Mouse (Mus musculus) spleen, adult 2 months (tissue): ENCODE results near the gene Dll1. TPM values are rescaled to one million over a fixed set of nuclear protein-coding genes. Genes with fewer than 3 reads are reported as not detected.
A peak's percentile ranks its signal among the peaks of the same experiment; 100 is the strongest.

Source experiments
- DNase-seq, 2 experiments: peaks; one replicate each; pipeline versions ENCODE4 v3.0.0 to v3.0.0-alpha.2; 2012 to 2021; ENCODE audit warnings: low spot score in 2 of 2, low read depth in 1 of 2
- H3K27ac ChIP-seq: fragments of 200-500 bp; 2 replicates; pipeline ENCODE4 v1.5.1; 2012; ENCODE audit warnings: low read length, inconsistent platforms; ENCODE audit not compliant: insufficient read depth
- H3K27me3 ChIP-seq: fragments of 200-500 bp; 2 replicates; pipeline ENCODE4 v1.6.1; 2012; ENCODE audit warnings: mild to moderate bottlenecking, moderate library complexity, low read length, inconsistent platforms; ENCODE audit not compliant: control insufficient read depth, insufficient read depth
- H3K36me3 ChIP-seq: fragments of 200-500 bp; 2 replicates; pipeline ENCODE4 v1.6.1; 2012; ENCODE audit warnings: mild to moderate bottlenecking, low read length, inconsistent platforms; ENCODE audit not compliant: control insufficient read depth, insufficient read depth
- H3K4me1 ChIP-seq: fragments of 200-500 bp; 2 replicates; pipeline ENCODE4 v1.6.1; 2011; ENCODE audit warnings: inconsistent platforms; ENCODE audit not compliant: control insufficient read depth, insufficient read depth, insufficient read length
- H3K4me3 ChIP-seq: fragments of 200-500 bp; 2 replicates; pipeline ENCODE4 v1.5.1; 2011; ENCODE audit warnings: mild to moderate bottlenecking, inconsistent platforms; ENCODE audit not compliant: insufficient read depth, insufficient read length; ENCODE audit errors: extremely low read depth
- CTCF ChIP-seq: fragments of 200-500 bp; IDR thresholded peaks from 2 replicates; pipeline ENCODE4 v1.5.1; 2011; ENCODE audit warnings: mild to moderate bottlenecking, inconsistent platforms; ENCODE audit not compliant: insufficient read depth, insufficient read length, insufficient replicate concordance; ENCODE audit errors: extremely low read depth
- POLR2A ChIP-seq: fragments of 200-500 bp; IDR thresholded peaks from 2 replicates; pipeline ENCODE4 v1.6.1; 2011; ENCODE audit warnings: low read depth, low read length, inconsistent platforms
- WGBS: fragments of 180-500 bp; shearing (Covaris S2); methylation state at CpG from one replicate; pipeline ENCODE4 v1.1.7; 2018; 5-methylcytosine and 5-hydroxymethylcytosine counted together
- polyA plus RNA-seq: library from polyadenylated mRNA; depleted of rRNA; stranded (reverse); fragments of >200 nt; gene quantifications from 2 replicates; pipeline ENCODE4 v1.2.3, GENCODE M21; 2012

The Dll1 gene
- polyA plus RNA-seq, 1 experiment = 49.3 TPM

- Histone ChIP-seq H3K27me3 (peaks cover 21% of the 10 kb centered on the region), H3K36me3 (no peaks in the 10 kb centered on the region), H3K4me1 (peaks cover 9% of the 10 kb centered on the region), H3K4me3 (no peak overlapping the region; the same call in 1 of the 2 replicates), H3K27ac (no peak overlapping the region)
- DNase-seq = no peak
- WGBS = 29% methylated on average over 17 of the region's 17 CpGs
- TF ChIP-seq CTCF (no peak), POLR2A (no peak)
Observed at GRCm38 (mm10) chr17:15379741-15380526, 3.3 kb upstream of the Dll1 start.

DNA sequence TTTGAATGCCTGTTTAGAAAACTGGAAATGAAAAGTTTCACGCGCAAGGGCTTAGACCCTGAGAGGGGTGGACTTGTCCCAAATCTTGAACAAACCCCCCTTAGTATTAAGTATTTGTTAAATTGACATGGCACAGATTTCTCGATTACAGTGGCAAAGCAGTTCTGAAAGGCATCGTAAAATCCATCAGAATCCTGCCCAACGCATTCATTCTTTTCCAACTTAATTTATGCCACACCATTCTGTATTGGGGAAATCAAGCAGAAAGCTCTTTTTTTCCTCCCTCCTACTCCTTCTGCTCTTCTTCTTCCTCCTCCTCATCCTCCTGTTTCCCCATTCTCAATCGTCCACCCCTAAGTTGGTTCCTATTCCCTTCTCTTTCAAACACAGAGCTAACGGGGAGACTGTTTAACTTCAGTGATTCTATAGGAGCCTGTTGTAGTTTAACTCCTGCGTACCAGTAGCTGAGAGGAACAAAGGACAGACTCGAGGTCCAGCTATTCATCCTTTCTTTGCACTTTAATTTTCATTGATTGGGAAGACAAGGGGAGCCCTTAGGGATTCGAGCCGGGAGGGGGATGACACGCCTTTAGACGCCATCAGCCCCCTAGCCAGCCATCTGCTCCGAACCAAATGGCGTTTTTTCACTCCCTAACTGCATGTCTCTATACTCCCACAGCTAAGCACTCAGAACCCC lies 1.9 kb upstream of the Dll1 start:
- DNase-seq = no peak
- Histone ChIP-seq H3K4me1 (peaks cover 9% of the 10 kb centered on the region), H3K27me3 (peaks cover 26% of the 10 kb centered on the region), H3K4me3 (no peak overlapping the region), H3K27ac (no peak overlapping the region), H3K36me3 (no peaks in the 10 kb centered on the region)
- WGBS = 28% methylated on average over 15 of the region's 15 CpGs
- TF ChIP-seq POLR2A (no peak), CTCF (no peak)

GRCm38 (mm10) chr17:15377901-15378300 lies 1.2 kb upstream of the Dll1 start:
- Histone ChIP-seq H3K27ac (no peak overlapping the region), H3K4me3 (no peak overlapping the region), H3K36me3 (no peaks in the 10 kb centered on the region), H3K4me1 (peaks cover 9% of the 10 kb centered on the region), H3K27me3 (peaks cover 28% of the 10 kb centered on the region)
- TF ChIP-seq POLR2A (no peak), CTCF (no peak)
- no peak for DNase-seq
- WGBS = 3% methylated on average over 1 of the region's 1 CpGs

- Histone ChIP-seq H3K4me3 (peak overlapping the region; percentile 61), H3K27me3 (peaks cover 24% of the 10 kb centered on the region), H3K27ac (peak overlapping the region; percentile 47; the same call in 1 of the 2 replicates), H3K4me1 (peaks cover 9% of the 10 kb centered on the region), H3K36me3 (no peaks in the 10 kb centered on the region)
- peak; percentile 71 for TF ChIP-seq POLR2A
- TF ChIP-seq CTCF = no peak
- under 1% methylated on average over 66 of the region's 69 CpGs for WGBS
- peak in 1 of 2 experiments; percentile 66 for DNase-seq
Observed at GRCm38 (mm10) chr17:15375701-15376493, 775 bp downstream of the Dll1 start.

DNA sequence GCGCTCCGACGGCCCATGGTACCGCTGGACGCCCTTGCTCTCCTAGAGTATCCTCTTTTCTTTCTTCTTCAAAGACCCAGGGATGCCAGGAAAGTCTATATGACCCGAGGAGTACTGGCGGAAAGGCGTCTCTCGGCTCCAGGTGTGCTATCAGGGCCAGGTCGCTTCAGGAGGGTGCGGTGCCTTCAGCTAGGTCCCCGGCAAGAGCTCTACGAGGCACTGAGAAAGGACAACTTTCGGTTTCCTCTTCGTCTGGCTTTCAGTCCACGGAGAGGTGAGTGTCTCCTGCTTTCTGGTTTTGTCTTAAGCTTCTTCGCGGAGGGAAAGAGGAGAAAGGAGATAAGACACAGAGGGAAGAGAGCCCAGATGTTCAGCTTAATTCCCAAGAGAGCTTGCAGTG lies 1.4 kb downstream of the Dll1 start:
- H3K4me1 ChIP-seq = peaks cover 9% of the 10 kb centered on the region
- peaks cover 21% of the 10 kb centered on the region for H3K27me3 ChIP-seq
- H3K36me3 ChIP-seq = no peaks in the 10 kb centered on the region; the same call in 1 of the 2 replicates
- under 1% methylated on average over 18 of the region's 18 CpGs for WGBS
- peak overlapping the region; percentile 47; the same call in 1 of the 2 replicates for H3K27ac ChIP-seq
- TF ChIP-seq POLR2A (no peak), CTCF (no peak)
- H3K4me3 ChIP-seq = peak overlapping the region; percentile 61
- no peak for DNase-seq

DNA sequence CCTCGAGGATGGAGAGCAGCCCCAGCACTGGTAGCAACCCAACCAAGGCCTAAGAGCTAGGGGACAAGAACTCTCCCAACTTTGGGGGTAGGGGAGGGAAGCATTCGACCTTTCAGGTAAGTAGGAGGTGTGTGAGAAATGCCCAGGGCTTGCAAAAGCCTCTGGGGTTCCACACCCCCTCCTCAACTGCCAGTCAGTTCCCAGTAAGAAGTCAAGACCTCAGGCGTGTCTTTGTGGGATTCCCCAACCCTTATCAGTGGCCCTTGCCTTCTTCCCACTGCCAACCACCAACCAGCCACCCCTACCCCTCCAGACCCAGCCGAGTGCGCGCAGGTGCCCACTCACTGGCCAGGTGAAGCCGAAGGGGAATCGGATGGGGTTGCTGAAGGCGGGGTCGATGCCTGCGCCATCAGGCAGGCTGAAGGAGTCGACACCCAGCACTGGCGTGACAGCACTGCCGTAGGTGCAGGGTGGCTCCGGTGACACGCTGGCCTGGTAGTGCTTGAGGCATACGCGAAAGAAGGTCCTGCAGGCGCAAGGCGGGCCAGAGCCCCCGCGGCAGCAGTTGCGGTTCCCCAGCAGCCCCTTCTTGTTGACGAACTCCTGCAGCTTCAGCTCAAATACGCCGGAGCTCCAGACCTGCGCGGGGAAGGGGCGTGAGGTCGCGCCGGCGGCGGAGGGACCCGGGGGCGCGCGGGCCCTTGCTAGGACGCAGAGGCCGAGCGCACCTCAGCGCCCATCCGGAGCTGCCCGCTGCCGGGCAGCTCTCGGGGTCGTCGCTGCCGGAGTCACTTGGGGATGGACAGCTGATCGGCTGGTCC lies 2.1 kb downstream of the Dll1 start:
- TF ChIP-seq CTCF (no peak), POLR2A (no peak)
- WGBS = 4% methylated on average over 50 of the region's 50 CpGs
- Histone ChIP-seq H3K4me1 (peaks cover 9% of the 10 kb centered on the region), H3K27ac (peak overlapping the region; percentile 45), H3K4me3 (peak overlapping the region; percentile 61), H3K27me3 (peaks cover 21% of the 10 kb centered on the region), H3K36me3 (no peaks in the 10 kb centered on the region; the same call in 1 of the 2 replicates)
- DNase-seq = no peak
